Mouse (Mus musculus) liver, adult 2 months (tissue): ENCODE measurements around the gene Slc23a2. TPM values are rescaled to one million over a fixed set of nuclear protein-coding genes. Genes with fewer than 3 reads are reported as not detected.

Experiments used
- DNase-seq: peaks from one replicate; pipeline ENCODE4 v3.0.0-alpha.2; 2011; ENCODE audit warnings: low read depth, low spot score; ENCODE audit errors: extremely low read depth
- H3K27ac ChIP-seq: fragments of 200-500 bp; replicated peaks from 2 replicates; pipeline ENCODE4 v1.5.1; 2012; ENCODE audit warnings: low read depth, mild to moderate bottlenecking, control low read depth, inconsistent platforms, low read length; ENCODE audit not compliant: insufficient read depth
- H3K27me3 ChIP-seq: fragments of 200-500 bp; 2 replicates; pipeline ENCODE4 v1.6.1; 2012; ENCODE audit warnings: mild to moderate bottlenecking, moderate library complexity, low read length, inconsistent platforms; ENCODE audit not compliant: control insufficient read depth, insufficient read depth
- H3K36me3 ChIP-seq: fragments of 200-500 bp; 2 replicates; pipeline ENCODE4 v1.6.1; 2012; ENCODE audit warnings: low read length, inconsistent platforms; ENCODE audit not compliant: control insufficient read depth, insufficient read depth
- H3K4me1 ChIP-seq: fragments of 200-500 bp; 2 replicates; pipeline ENCODE4 v1.6.1; 2011; ENCODE audit warnings: low read length; ENCODE audit not compliant: control insufficient read depth, insufficient read depth
- H3K4me3 ChIP-seq: fragments of 200-500 bp; 2 replicates; pipeline ENCODE4 v1.5.1; 2011; ENCODE audit warnings: low read depth, mild to moderate bottlenecking, control low read depth, low read length, moderate library complexity; ENCODE audit not compliant: insufficient read depth
- H3K79me2 ChIP-seq: fragments of 200-500 bp; 2 replicates; pipeline ENCODE4 v1.6.1; 2012; ENCODE audit warnings: inconsistent platforms, mild to moderate bottlenecking, low read length, moderate library complexity; ENCODE audit not compliant: control insufficient read depth, insufficient read depth
- H3K9ac ChIP-seq: fragments of 200-500 bp; 2 replicates; pipeline ENCODE4 v1.6.1; 2012; ENCODE audit warnings: low read depth, mild to moderate bottlenecking, control low read depth, inconsistent platforms, low read length
- CTCF ChIP-seq: fragments of 200-500 bp; IDR thresholded peaks from 2 replicates; pipeline ENCODE4 v1.5.1; 2011; ENCODE audit warnings: low read depth, low read length, control low read depth
- POLR2A ChIP-seq: fragments of 200-500 bp; IDR thresholded peaks from 2 replicates; pipeline ENCODE4 v1.6.1; 2011; ENCODE audit warnings: low read length, control low read depth; ENCODE audit not compliant: insufficient read depth; ENCODE audit errors: extremely low read depth
- WGBS: fragments of 180-500 bp; shearing (Covaris S2); methylation state at CpG from one replicate; pipeline ENCODE4 v1.1.7; 2018; 5-methylcytosine and 5-hydroxymethylcytosine counted together
- polyA plus RNA-seq: library from polyadenylated mRNA; depleted of rRNA; stranded (reverse); fragments of >200 nt; gene quantifications from 2 replicates; pipeline ENCODE4 v1.2.3, GENCODE M21; 2012
- total RNA-seq: library from RNA; depleted of rRNA; stranded (reverse); fragments of >200 nt; gene quantifications from 2 replicates; pipeline ENCODE4 v1.2.3, GENCODE M21; 2014

Gene Slc23a2
- total and polyA plus RNA-seq, 2 experiments: 12.7 to 14.8 TPM

DNA sequence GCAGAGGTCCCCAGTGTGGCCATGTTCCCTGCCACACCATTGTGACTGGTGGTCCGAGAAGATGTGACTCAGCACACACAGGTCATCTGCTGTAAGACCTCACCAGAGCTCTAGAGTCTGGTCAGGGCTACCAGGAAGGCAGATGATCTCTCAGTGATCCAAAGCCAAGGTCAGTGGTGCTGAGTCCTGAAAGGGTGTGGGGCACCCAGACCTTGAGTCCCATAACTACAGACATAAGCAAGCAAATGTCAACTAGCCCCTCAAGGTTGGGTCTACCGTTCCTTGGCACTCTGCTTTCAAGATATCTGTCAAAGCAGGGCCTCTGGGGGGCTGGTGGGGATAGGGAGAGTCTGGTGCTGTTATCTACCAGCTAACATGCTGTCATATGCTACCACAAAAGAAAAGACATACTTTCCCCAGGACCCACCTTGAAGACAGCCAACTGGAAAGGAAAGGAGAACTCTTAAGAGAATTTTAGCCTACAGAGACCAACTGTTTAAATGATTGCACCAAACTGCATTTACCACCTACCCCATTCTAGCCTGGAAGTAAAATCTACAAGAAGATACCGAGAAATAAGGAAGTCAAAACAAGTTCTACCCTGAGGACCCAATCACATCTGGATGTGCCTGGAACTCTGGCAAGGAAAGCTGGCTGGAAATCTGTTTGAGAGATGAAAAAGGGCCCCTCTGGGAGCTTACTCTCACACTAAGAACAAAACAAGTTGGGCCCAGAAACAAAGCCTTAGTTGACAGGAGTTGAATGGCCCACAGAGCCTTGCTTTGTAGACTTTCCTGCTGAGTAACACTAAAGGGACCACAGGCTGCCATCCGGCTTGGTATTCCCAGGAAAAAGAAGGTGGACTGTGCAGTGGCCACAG, 110.1 kb downstream of the Slc23a2 start:
- 84% methylated on average over 4 of the region's 4 CpGs for WGBS
- Histone ChIP-seq H3K36me3 (no peaks in the 10 kb centered on the region), H3K4me3 (no peak overlapping the region), H3K27me3 (0 out of 2 replicates have a peak, but pooled peaks cover 4% of the 10 kb centered on the region), H3K79me2 (no peaks in the 10 kb centered on the region), H3K4me1 (no peaks in the 10 kb centered on the region), H3K9ac (no peak overlapping the region), H3K27ac (no peak overlapping the region)
- no peak for TF ChIP-seq POLR2A
- TF ChIP-seq CTCF: no peak
- DNase-seq: no peak

- H3K4me3 ChIP-seq: no peak overlapping the region
- H3K27ac ChIP-seq: no peak overlapping the region
- peaks cover 8% of the 10 kb centered on the region; the same call in 1 of the 2 replicates for H3K27me3 ChIP-seq
- DNase-seq: no peak
- no peaks in the 10 kb centered on the region for H3K36me3 ChIP-seq
- H3K4me1 ChIP-seq: no peaks in the 10 kb centered on the region
- no peaks in the 10 kb centered on the region for H3K79me2 ChIP-seq
- no peak overlapping the region for H3K9ac ChIP-seq
- WGBS: 85% methylated on average over 11 of the region's 11 CpGs
- no peak for TF ChIP-seq CTCF
- no peak for TF ChIP-seq POLR2A
Measured at GRCm38 (mm10) chr2:132031364-132032095, 113.4 kb downstream of the Slc23a2 start.

GRCm38 (mm10) chr2:132030418-132031363, 114.2 kb downstream of the Slc23a2 start:
- Histone ChIP-seq H3K4me1 (no peaks in the 10 kb centered on the region), H3K9ac (no peak overlapping the region), H3K36me3 (no peaks in the 10 kb centered on the region), H3K4me3 (peak overlapping the region; percentile 69; the same call in 1 of the 2 replicates), H3K27me3 (peaks cover 8% of the 10 kb centered on the region; the same call in 1 of the 2 replicates), H3K79me2 (no peaks in the 10 kb centered on the region), H3K27ac (no peak overlapping the region)
- no peak for DNase-seq
- TF ChIP-seq POLR2A (no peak), CTCF (no peak)
- WGBS: 44% methylated on average over 23 of the region's 23 CpGs

GRCm38 (mm10) chr2:132029646-132030417, 115.1 kb downstream of the Slc23a2 start, which contains the start of gene Rassf2:
TSS of gene Rassf2 (minus strand) at chr2:132030258.
- no peaks in the 10 kb centered on the region for H3K36me3 ChIP-seq
- H3K9ac ChIP-seq: peak within 1 kb of the TSS; percentile 23
- peak; percentile 33 for DNase-seq
- WGBS: 3% methylated on average over 34 of the region's 48 CpGs
- TF ChIP-seq CTCF (no peak), POLR2A (no peak)
- H3K4me1 ChIP-seq: no peaks in the 10 kb centered on the region
- no peaks in the 10 kb centered on the region for H3K79me2 ChIP-seq
- H3K27ac ChIP-seq: 0 out of 2 replicates have a peak within 1 kb of the TSS, but pooled peaks have one; percentile 21
- peaks cover 8% of the 10 kb centered on the region; the same call in 1 of the 2 replicates for H3K27me3 ChIP-seq
- peak within 1 kb of the TSS; percentile 69 for H3K4me3 ChIP-seq
